Mouse (Mus musculus) brain, embryonic 18.5 days (tissue): ENCODE results near the gene Dlg3.

ENCODE experiments used
- DNase-seq: peaks from one replicate; pipeline ENCODE4 v3.0.0-alpha.2; 2012; ENCODE audit warnings: low read depth, low spot score

Dlg3 gene

GRCm38 (mm10) chrX:100797370-100797769, 29.8 kb downstream of the Dlg3 start:
- no peak for DNase-seq

- DNase-seq = no peak
These were observed 30.5 kb downstream of the Dlg3 start for GRCm38 (mm10) chrX:100797851-100798527.

- no peak for DNase-seq
These were observed 33.1 kb downstream of the Dlg3 start for GRCm38 (mm10) chrX:100800643-100801042.

GRCm38 (mm10) chrX:100802034-100802433, 34.5 kb downstream of the Dlg3 start:
- DNase-seq = no peak

GRCm38 (mm10) chrX:100811129-100811528, 43.6 kb downstream of the Dlg3 start:
- DNase-seq = no peak

GRCm38 (mm10) chrX:100814139-100814538, 46.6 kb downstream of the Dlg3 start:
- no peak for DNase-seq

- DNase-seq = no peak
These were observed 48.2 kb downstream of the Dlg3 start for GRCm38 (mm10) chrX:100815766-100816165.

- DNase-seq = no peak
These were observed 51.2 kb downstream of the Dlg3 start for GRCm38 (mm10) chrX:100818681-100819080.

GRCm38 (mm10) chrX:100821149-100821548, 53.6 kb downstream of the Dlg3 start:
- DNase-seq = no peak

- DNase-seq = no peak
These were observed 58.0 kb downstream of the Dlg3 start for GRCm38 (mm10) chrX:100825557-100825956.

- no peak for DNase-seq
These were observed 65.3 kb downstream of the Dlg3 start for GRCm38 (mm10) chrX:100832806-100833205.

GRCm38 (mm10) chrX:100839211-100839610, 71.7 kb downstream of the Dlg3 start:
- DNase-seq = no peak
